Mouse (Mus musculus): ENCODE data around the gene Ccz1.
A peak's percentile ranks its signal among the peaks of the same experiment; 100 is the strongest.

The Ccz1 gene

DNA sequence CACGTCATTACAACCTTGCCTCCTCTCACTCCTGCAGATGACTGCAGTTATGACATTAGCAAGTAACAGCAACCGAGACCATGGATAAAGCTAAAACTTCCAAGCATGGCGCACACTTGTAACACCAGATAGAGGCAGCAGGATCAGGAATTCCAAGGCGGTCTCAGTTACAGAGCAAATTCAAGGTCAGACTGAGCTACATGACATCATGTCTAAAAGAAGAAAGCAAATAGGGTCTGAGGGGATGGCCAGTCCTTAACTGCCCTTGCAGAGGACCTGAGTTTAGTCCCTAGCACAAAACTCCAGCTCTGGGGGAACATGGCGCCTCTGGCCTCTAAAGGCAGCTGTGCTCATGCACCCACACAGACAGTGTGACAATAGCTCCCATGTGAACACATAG is 20.8 kb downstream of the Ccz1 start:
- no peak for DNase-seq (ENCODE audit: low spot score in 2 of 2)

DNA sequence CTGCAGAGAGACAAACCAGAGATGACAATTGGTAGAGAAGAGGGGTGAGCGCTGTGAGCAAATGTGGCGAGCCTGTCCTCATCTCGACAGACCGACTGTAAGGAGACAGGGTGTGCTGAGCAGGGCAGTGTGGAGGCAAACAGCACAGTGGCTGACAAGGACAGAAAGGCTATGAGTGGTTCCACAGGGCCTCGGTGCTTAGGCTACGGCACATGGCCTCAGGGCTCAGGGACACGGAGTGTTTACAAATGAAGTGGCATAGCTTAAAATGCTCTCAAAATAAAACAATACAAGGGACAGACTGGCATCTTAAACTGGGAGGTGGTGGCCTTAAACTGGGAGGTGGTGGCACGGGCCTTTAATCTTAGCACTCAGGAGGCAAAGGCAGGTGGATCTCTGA is 21.4 kb downstream of the Ccz1 start:
- no peak for DNase-seq (ENCODE audit: low spot score in 2 of 2)

DNA sequence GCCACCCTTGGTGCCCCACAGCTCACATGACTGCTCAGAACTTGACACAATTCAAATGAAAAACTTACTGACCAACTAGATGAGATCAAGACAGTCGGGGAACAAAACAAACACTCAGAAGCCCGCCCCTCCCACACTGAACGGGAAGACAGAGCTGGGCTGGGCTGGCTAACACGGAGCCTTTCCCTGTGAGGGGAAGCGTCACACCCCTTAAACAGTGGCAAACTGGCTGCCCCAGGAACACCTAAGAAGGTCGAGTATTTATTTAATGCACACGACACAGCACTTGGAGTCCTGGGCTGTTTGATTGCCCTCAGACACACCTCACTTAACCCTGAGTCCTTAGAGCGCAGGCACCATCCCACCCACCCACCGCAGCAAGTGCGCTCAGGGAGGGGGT is 22.0 kb downstream of the Ccz1 start:
- DNase-seq (ENCODE audit: low spot score in 2 of 2) = no peak

DNA sequence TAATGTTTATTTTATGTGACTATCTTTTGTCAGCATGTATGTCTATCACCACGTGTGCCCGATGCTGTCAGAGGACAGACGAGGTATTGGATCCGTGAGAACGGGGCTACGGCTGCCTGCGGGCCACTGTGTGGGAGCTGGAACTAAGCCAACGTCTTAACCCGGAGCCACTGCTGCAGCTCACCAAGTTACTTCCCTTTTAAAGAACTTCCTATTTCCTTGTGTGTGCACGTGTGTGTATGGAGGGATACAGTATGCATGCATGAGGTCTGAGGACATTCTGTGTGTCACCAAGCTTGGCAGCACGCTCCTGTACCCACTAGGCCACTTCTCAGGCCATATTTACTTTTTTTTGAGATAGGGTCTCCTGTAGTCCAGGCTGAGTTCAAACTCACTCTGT is 24.6 kb downstream of the Ccz1 start:
- no peak for DNase-seq (ENCODE audit: low spot score in 2 of 2)

DNA sequence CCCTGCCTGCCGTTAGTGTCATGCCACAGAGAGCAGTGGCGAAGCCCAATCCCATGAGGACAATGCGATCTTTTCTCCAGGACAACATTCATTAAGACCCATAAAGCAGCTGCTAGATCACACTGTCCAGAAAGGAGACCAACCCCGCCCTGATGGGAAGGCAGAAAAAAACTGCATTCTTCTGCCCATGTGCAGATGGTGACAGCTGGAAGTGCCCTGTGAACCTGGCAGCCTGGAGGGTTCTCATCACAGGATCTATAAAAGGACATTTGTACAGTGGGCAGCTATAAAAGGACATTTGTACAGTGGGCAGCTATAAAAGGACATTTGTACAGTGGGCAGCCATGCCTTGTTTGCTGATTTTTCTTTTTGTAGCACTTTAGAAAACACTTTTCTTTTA is 25.6 kb downstream of the Ccz1 start:
- DNase-seq (ENCODE audit: low spot score in 2 of 2) = no peak

DNA sequence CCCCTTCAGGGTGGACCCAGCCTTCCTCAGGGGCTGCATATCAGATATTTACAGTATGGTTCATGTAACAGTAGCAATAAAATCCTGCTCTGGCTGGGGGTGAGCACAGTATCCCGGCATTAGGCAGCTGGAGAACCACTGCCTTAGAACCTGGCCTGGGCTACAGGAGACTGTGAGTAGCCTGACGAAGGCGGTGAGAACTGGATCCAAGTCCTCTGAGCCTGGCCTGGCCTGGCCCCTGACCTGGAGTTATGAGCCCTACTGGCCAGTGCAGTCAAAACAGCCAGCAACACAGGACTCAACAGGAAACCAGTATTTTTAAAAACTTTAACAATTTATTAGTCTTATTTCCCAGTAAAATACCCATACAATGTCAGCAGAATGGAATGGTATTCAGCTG is 27.1 kb downstream of the Ccz1 start:
- DNase-seq (ENCODE audit: low spot score in 2 of 2) = no peak

DNA sequence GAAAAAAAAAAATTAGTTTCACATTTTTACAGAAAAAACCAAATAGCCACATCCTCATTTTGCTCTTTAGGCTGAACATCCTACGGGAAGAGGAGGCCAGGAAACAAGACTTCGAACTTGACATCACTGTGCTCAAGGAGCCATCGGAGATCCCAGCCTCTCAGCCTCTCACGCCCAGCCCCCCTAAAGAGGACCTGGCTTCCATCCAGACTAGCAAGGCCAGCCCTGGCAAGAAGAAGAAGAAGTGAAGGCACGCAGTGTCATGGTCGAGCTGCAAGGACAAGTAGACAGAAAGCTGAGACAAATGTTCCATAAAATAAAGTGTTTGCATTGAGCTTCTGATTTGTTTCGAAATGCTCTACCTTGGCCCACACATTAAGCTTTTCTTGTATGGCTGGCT is 29.3 kb downstream of the Ccz1 start:
- DNase-seq (ENCODE audit: low spot score in 2 of 2) = no peak

DNA sequence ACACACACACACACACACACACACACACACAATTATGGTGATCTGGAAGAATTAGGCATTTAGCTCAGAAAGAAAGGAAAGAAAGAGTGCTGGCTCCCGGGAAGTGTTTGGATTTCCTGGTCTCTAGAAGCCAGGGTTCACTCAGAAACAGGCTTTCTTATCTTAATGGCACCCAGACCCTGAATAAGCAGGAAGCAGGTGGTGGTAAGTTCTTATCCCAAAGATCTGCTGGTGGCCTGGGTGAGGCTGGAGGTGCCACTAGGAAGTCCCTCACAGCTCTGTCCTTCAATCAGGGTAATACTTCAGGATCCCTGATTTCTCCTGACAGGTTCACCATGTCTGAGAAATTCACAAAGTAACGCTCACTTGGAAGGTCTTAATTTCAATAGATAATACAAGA is 32.3 kb downstream of the Ccz1 start:
- no peak for DNase-seq (ENCODE audit: low spot score in 2 of 2)

DNA sequence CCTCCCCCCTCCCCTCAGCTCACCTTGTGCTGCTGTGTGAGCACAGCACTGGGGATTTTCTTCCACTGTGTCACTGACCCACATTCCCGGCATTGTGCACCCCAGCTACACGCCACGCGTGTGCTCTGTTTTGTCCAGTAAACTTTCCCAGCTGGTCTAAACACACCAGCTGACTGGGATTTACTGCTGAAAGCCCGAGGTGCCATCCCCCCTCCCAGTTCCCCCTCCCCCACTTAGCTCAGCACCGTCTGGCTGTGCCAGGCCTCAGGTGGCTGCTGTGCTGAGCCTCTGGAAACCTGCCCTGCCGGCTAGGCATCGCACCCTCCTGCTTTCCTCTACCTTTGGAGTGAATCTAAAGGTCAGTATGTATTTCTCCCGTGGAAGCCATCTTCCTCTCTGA is 33.8 kb downstream of the Ccz1 start:
- no peak for DNase-seq (ENCODE audit: low spot score in 2 of 2)

DNA sequence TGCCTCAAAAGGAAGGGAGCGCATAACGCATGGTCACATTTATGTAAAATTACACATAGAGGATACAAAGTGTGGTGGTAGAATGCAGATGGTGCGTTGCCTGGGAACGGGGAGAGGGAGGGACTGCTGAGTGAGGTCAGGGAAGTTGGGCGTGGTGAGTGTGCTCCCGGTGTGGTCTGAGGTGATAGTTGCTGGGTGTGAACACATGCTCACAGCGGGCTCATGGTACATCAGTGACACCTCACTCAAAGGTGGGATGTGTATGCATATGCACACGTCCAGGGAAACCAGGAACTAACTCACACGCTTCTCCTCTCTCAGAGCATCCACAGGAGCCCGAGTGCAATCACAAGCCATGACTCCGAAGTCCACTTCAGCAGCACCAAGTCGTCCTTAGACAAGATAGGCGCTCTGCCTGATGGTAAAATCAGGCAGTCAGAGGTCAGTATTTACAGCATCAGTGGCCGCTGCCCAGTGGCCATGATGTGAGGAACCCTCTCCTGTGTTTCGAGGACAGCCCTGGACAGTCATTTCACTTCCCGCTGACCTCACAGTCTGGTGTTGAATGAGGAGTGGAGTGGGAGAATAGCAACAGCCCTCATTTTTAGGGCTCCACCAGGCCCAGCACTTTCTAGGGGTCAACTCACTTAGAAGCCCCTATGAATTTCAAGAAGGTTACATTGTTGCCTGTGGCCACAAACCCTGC is 37.8 kb downstream of the Ccz1 start:
- no peak for DNase-seq (ENCODE audit: low spot score in 2 of 2)

DNA sequence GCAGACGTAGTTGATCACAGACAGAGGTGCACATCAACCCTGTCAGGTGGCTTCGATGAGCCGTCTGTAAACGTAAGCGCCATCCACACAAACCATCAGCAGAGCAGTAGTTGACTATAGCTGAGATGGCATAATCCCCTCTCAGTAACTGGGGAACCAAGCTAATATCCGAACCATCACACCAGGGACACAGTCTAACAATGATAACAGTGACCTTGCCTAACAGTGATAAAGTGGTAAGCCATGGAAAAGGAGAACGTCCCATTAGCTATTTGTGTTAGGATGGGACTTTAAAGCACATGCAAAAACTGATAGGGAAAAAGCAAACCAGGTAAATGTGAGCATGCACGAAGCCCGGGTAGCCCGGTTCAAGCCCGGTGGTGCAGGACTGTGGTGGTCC is 38.4 kb downstream of the Ccz1 start:
- no peak for DNase-seq (ENCODE audit: low spot score in 2 of 2)

DNA sequence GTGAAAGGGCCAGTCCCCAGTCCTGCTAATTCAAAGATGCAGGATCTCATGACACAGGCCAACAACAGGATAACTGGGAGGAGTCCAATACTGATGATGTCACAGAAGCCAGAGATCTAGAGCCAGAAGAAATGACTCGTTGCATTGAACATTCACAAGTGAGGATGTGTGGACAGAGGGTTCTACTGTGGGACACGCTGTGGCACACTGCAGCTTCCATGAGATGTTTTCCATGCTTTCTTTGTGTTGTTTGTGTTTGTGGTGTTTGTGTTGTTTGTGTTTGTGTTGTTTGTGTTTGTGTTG is 39.1 kb downstream of the Ccz1 start:
- no peak for DNase-seq (ENCODE audit: low spot score in 2 of 2)

DNA sequence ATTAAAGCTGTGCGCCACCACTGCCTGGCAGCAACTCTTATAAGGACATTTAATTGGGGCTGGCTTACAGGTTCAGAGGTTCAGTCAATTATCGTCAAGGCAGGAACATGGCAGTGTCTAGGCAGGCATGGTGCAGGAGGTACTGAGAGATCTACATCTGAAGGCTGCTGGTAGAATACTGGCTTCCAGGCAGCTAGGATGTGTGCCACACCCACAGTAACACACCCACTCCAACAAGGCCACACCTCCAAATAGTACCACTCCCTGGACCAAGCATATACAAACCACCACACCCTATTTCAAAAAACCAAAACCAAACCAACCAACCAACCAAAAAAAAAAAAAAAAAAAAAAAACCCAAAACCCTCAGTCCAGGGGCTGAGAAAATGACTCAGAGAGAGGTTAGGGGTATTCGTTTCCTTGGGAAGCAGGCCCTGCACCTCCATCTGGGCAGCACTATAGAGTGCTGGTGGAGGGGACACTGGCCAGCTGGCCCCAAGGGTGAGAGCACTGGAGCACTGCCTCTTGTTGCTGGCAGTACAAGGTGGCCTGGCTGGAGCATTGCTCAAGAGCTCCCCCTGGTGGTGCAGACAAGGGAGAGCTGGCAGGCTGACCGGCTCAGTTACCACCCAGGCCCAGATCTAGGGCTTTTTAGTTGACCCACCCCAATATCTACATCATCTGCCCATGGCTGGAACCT is 39.6 kb downstream of the Ccz1 start:
- DNase-seq (ENCODE audit: low spot score in 2 of 2) = peak; percentile 22 to 25

DNA sequence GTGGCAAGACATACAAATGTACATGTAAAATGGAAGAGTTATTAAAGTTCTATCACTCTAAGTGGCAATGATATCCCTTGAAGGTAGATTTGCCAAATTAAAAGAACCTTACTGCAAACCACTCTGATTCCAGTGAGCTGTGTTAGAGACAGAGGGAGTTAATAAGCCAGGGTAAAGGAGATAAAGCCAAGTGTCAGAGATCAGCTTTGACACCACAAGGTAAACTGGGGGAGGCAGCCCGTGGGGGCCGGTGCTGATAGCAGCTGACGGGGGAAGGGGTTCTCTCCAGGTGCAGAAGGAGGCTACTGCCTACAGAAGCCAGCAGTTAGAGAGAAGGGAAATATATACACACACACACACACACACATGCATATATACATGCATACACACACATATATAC is 42.0 kb downstream of the Ccz1 start:
- DNase-seq (ENCODE audit: low spot score in 2 of 2) = no peak

DNA sequence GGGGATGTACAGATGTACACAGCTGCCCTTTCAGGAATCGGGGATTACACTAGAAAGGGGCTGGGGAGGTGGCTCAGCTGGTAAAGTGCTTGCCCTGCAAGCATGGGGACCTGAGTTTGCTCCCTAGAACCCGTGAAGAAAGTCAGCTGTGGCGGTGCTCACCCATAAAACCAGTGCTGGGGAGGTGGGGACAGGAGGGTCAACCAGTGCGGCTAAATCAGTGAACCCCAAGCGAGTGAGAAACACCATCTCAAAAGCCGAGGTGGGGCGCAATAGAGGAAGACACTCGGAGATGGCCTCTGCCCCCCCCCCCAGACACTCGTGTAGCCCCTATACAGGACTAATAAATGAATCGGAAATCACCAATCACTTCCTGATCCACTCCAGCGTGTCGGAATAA is 48.0 kb downstream of the Ccz1 start:
- no peak for DNase-seq (ENCODE audit: low spot score in 2 of 2)

DNA sequence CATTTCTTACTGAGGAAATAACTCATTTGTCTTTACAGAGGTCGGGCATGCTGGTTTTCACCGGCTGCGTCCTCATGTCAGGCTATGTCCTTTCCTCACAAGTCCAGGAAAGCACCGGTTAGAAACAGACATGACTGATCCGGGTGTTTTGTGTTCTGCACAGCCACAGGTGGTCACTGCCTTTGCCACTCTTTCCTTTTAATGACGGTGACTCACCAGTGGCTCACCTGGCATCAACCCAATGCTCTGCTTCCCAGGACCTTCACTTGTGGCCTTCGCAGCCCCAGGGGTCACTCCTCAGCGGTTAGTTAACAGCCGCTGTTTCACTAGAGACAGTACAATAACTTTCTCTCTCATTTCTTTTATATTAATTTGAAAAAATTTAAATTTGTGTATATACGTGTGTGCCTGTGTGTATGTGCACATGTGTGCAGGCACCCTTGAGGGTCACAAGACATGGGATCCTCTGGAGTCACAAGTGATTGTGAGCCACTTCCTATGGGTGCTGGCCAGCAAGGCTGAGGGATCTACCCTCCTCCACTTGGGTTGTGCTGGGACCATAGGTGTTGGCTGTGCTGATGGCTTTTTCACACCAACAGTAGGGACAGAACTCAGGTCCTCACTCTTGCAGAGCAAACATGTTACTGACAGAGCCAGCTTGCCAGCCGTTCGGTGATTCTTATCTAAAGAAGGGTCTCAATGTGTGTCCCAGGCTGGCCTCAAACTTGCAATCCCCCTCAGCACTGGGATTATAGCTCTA is 48.9 kb downstream of the Ccz1 start:
- no peak for DNase-seq (ENCODE audit: low spot score in 2 of 2)

DNA sequence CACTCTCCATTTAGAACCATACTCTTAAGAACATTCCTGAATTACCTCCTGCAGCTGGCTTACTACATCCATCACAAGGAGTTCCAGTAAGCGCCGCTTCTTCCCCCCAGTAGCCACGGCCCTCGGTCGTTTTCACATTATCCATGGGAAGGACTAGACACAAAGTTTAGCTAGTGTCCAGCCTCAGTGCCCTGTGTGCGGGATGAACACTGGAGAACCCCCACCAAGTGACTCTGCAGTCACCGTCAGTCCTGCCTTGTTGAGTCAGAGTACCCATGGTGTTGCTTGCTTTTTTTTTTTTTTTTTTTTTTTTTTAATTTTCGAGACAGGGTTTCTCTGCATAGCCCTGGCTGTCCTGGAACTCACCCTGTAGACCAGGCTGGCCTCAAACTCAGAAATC is 53.5 kb downstream of the Ccz1 start:
- no peak for DNase-seq (ENCODE audit: low spot score in 2 of 2)

DNA sequence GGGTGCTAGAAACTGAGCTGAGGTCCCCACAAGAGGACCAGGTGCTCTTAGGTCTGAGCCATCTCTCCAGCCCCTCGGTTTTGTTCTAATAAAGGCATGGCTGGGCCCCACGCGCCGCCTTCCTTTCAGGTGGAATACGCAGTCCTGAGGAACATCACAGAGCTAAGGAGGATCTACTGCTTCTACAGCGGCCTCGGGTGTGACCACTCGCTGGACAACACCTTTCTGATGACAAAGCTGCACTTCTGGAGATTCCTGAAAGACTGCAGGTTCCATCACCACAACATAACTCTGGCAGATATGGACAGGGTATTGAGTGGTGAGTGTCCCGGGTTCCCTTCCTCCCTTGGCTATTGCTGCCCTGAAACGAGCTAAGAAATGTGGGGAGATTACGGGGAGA is 55.1 kb downstream of the Ccz1 start:
- DNase-seq (ENCODE audit: low spot score in 2 of 2) = no peak

DNA sequence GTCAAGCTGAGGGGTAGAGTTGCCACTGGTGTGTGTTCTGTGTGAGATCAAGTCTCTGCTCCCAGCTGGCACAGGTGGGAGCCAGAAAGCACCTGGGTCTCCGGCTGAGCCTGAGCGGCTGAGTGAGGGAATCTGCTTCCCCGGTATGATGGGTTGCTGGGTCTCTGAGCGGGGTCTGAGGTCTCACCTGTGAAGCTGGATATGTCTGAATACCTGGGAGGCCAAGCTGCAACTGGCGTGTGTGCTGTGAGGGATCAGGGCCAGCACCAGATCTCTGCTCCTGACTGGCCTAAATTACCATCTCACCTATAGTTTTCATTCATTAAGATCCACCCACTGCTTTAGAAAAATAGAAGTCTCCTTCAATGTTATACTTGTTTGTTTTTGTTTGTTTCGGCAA is 57.6 kb downstream of the Ccz1 start:
- DNase-seq (ENCODE audit: low spot score in 2 of 2) = no peak

DNA sequence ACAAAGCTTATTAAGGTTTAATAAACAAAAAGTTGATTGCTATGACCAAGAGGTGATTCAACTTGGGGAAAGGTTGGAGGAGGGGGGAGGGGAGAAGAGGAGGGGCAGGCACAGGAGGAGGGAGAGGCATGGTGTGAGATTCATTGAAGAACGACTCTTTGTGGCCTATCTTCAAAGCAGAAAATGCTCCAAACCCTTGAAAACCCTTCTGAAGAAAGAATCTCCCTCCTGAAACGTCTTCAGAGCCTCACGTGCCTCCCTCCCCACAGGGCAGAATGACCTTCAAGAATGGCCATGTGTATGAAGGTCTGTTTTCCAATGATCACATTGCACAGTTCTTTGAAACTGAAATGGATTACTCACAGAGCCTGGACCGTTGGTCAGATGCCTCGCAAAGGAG is 64.7 kb downstream of the Ccz1 start:
- DNase-seq (ENCODE audit: low spot score in 2 of 2) = no peak

DNA sequence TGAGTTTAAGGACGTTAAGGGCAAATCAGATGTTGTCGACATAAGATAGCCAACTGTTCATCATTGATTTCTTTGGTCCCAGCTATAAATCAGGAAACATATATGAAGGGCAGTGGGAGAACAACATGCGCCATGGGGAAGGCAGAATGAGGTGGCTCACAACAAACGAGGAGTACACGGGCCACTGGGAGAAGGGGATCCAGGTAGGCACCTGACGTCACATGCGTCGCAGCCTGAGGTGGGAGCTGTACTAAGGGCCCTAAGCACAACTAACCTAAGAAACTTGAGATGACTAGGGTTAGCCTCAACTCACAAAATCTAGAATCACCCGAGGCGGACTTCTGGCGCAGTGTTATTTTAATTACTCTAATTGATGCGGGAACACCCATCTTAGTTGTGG is 66.3 kb downstream of the Ccz1 start:
- DNase-seq (ENCODE audit: low spot score in 2 of 2) = no peak

DNA sequence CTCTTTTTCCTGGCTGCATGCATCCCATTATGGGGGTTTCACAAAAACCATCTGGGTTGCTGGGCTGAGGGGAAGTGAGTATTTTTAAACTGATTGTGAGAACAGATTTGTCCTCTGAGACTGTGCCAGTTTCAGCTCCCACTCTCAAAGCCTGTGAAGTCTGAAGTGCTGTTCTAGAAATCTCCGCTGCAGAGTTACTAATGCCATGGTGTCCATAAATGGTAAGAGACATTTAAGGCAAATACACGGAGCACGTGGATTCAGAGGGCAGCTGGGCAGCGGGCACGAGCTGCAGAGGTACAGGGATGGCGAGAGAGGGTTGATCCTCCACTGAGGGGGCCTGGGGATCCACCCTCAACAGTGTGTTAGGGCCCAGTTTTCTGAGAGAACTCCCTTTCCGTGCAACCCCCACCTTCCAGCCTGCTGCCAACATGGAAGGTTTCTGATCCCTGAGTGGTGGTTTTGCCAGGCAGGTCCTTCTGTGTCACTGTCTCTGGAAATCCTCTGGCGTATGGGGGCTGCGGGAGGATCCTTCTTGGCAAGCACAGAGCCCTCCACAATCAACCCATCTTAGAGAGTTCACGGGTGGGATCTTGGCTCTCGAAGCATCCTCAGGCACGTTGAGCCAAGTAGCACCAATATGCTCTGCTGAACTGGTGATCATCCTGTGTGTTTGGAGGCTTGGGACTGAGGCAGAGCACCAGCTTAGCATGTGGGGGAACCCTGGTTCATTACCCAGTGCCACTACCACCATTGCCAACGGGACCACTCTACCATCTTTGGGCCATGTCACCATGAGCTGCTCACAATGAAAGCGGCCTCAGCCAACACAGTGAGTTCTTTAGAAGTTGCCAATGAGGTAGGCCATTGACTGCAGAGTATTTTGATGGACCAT is 71.2 kb downstream of the Ccz1 start:
- peak; percentile 63 to 79 for DNase-seq (ENCODE audit: low spot score in 2 of 2)

Measured in frontal cortex, postnatal 14 days (tissue).